Mouse (Mus musculus) retina, postnatal 7 days (tissue): Measurements from ENCODE around the gene Vamp5.

Source experiments
- DNase-seq: peaks from one replicate; pipeline ENCODE4 v3.0.0-alpha.2; 2012; ENCODE audit warnings: low read depth, low spot score

Vamp5 gene

GRCm38 (mm10) chr6:72346261-72346660 lies 34.0 kb downstream of the Vamp5 start:
- no peak for DNase-seq

- no peak for DNase-seq
These were observed 34.6 kb downstream of the Vamp5 start for GRCm38 (mm10) chr6:72345633-72346032.

GRCm38 (mm10) chr6:72345074-72345567 lies 35.1 kb downstream of the Vamp5 start, which contains the start of gene Usp39:
Gene Usp39, minus strand, starts transcription at chr6:72345184.
- peak; percentile 91 for DNase-seq

GRCm38 (mm10) chr6:72344396-72345073 lies 35.7 kb downstream of the Vamp5 start:
- no peak for DNase-seq

DNA sequence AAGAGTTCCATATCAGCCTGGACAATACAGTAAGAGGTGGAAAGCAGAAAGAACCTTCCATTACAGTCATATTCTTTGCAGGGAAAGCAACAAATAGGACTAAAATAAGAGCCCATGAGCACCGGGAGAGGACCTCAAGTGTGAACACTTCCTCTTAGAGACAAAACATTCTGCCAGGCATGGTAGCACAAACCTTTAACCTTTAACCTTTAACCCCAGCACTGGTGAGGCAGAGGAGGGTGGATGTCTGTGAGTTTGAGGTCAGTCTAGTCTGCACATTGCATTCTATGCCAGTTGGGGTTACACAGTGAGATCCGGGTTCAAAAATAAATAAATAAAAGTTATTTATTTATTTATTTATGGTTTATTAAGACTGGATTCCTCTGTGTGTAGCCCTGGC lies 39.8 kb downstream of the Vamp5 start:
- no peak for DNase-seq

- no peak for DNase-seq
These were observed 47.2 kb downstream of the Vamp5 start for GRCm38 (mm10) chr6:72333111-72333510.

DNA sequence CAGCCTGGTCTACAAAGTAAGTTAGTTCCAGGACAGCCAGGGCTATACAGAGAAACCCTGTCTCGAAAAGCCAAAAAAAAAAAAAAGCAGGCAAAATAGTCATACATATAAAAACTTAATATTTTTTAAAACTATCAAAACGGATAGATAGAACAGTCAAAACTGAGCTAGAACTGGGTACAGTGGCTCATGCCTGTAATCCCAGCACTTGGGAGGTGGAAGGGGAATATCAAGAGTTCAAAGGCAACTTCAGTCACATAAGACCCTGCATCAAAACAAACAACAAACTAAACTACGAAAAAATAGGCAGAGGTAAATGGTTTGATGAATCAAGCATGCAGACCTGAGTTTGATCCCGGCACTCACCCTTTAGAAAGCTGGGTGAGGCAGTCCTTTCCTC lies 50.1 kb downstream of the Vamp5 start:
- no peak for DNase-seq

DNA sequence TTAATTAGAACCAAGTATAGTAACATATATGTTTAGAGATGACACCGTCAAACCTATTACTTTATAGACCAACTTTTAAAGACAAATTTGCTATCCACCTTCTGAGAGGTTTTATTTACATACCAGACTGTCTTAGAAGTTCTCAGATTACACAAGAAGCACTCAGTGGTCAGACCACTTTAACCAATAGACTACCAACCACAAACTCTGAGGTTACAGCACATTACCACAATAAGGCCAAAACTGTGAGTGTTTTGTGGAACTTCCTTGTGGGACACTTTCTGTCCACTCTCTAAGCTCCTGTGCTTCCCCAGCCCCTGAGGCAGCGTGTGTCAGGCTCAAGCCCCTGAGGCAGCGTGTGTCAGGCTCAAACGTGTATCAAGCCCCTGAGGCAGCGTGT lies 51.2 kb downstream of the Vamp5 start:
- DNase-seq = no peak

GRCm38 (mm10) chr6:72326274-72326673 lies 54.0 kb downstream of the Vamp5 start:
- no peak for DNase-seq

- no peak for DNase-seq
These were observed 56.3 kb downstream of the Vamp5 start for GRCm38 (mm10) chr6:72323786-72324508.

- no peak for DNase-seq
These were observed 57.3 kb downstream of the Vamp5 start for GRCm38 (mm10) chr6:72322936-72323335.

- no peak for DNase-seq
These were observed 61.2 kb downstream of the Vamp5 start for GRCm38 (mm10) chr6:72319019-72319418.
